10 mouse cellular contexts compared by ENCODE assay signal in the genomic region with DNA sequence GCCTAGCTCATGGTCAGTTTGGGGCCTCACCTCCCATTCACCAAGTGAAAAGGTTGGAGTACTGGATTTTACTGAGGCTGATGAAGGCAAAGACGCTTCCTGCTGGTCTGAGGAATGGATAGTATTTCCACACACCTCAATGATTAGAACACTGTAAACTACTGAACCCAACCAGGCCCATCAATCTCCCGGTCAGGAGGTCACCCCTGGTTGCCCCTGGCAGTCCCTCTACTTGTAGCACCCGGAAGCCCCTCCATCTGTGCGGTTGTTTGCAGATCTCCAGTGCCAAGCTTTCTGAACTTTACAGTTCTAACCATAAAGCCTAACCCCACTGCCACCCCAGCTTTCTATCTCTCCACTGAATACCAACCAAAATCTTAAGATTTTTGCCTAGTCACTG. TPM values are rescaled to one million over a fixed set of nuclear protein-coding genes. Genes with fewer than 3 reads are reported as not detected.
DNase-seq lines count a peak whose midpoint lies in the region; ATAC-seq and TF ChIP-seq lines count a peak whose summit lies in the region.
"Had no signal": no experiment of that assay in that cellular context is flagged by ENCODE, and none has a peak within 500 bp of the region (broad histone marks: within the 10 kb centered on the region; RNA-seq: fewer than 3 reads in every experiment).

No protein-coding gene starts in this region.

- WGBS in heart, embryonic 15.5 days = 63% methylated on average over 4 of the region's 4 CpGs
- WGBS in limb, embryonic 13.5 days = 29% methylated on average over 4 of the region's 4 CpGs

- no peak for DNase-seq in heart, adult 18-20 months
- no peak for DNase-seq in testis, postnatal 10 days (ENCODE audit: low spot score)
- DNase-seq in frontal cortex, postnatal 25 days (ENCODE audit: low spot score in 2 of 2) = no peak
- no peak for DNase-seq in MN1 (ENCODE audit: low spot score)
- DNase-seq in cerebellum, postnatal 14 days = no peak
- DNase-seq: kidney, adult 8-10 months; left cerebral cortex, postnatal 4 days had no signal

- no peak for ATAC-seq in heart, embryonic 15.5 days (replicated peaks; ENCODE audit: insufficient number of reproducible peaks, insufficient read depth, low FRiP score, low read depth)
- ATAC-seq in limb, embryonic 13.5 days (ENCODE audit: low FRiP score, low read depth) = no peak

- H3K9ac ChIP-seq in heart, embryonic 15.5 days = peak overlapping the region; percentile 51; the same call in 1 of the 2 replicates
- H3K9ac ChIP-seq in limb, embryonic 13.5 days = peak overlapping the region; percentile 67

- no peak overlapping the region for H3K27ac ChIP-seq in heart, embryonic 15.5 days
- H3K27ac ChIP-seq in testis, adult 2 months (ENCODE audit: control insufficient read depth, insufficient read depth, low read depth, low read length) = no peak overlapping the region; the same call in 1 of the 2 replicates
- H3K27ac ChIP-seq in limb, embryonic 13.5 days = peak overlapping the region; percentile 58; the same call in 1 of the 2 replicates

- H3K4me1 ChIP-seq in heart, embryonic 15.5 days (replicated peaks) = peaks cover 8% of the 10 kb centered on the region; the same call in 1 of the 2 replicates
- H3K4me1 ChIP-seq in testis, adult 2 months (ENCODE audit: control insufficient read depth, insufficient read depth, low read length) = peaks cover 8% of the 10 kb centered on the region
- peaks cover 13% of the 10 kb centered on the region for H3K4me1 ChIP-seq in limb, embryonic 13.5 days

- no peak for TF ChIP-seq CTCF in testis, adult 2 months (IDR thresholded peaks at IDR 0.05; ENCODE audit: control insufficient read depth, insufficient read depth, insufficient replicate concordance, low read depth, low read length)

- peak overlapping the region; percentile 68 for H3K4me2 ChIP-seq in heart, embryonic 15.5 days
- H3K4me2 ChIP-seq in limb, embryonic 13.5 days (replicated peaks) = peak overlapping the region; percentile 69

- H3K27me3 ChIP-seq in heart, embryonic 15.5 days = no peaks in the 10 kb centered on the region
- no peaks in the 10 kb centered on the region for H3K27me3 ChIP-seq in testis, adult 2 months (ENCODE audit: control insufficient read depth, insufficient read depth, low read length)
- no peaks in the 10 kb centered on the region for H3K27me3 ChIP-seq in limb, embryonic 13.5 days

- H3K36me3 ChIP-seq in heart, embryonic 15.5 days = no peaks in the 10 kb centered on the region
- H3K36me3 ChIP-seq in testis, adult 2 months (ENCODE audit: control insufficient read depth, insufficient read depth, low read length) = no peaks in the 10 kb centered on the region
- H3K36me3 ChIP-seq in limb, embryonic 13.5 days = no peaks in the 10 kb centered on the region

- peak overlapping the region; percentile 40 for H3K4me3 ChIP-seq in heart, embryonic 15.5 days
- peak overlapping the region; percentile 35 for H3K4me3 ChIP-seq in testis, adult 2 months (ENCODE audit: control insufficient read depth, low read depth, low read length)
- peak overlapping the region; percentile 43 for H3K4me3 ChIP-seq in limb, embryonic 13.5 days

- no peak for TF ChIP-seq POLR2A in testis, adult 2 months (IDR thresholded peaks at IDR 0.05; ENCODE audit: control insufficient read depth, low read depth, low read length)

- H3K9me3 ChIP-seq in heart, embryonic 15.5 days (replicated peaks) = no peaks in the 10 kb centered on the region
- H3K9me3 ChIP-seq in limb, embryonic 13.5 days = no peaks in the 10 kb centered on the region; the same call in 1 of the 2 replicates

RNA-seq across cellular contexts. Expression of a gene that starts 11.7 kb away (rescaled TPM):
- polyA plus RNA-seq in heart, embryonic 15.5 days (2015; fragmentation: Nextera tagmentation; extraction: Ambion mirVana) = 119 and 128 TPM in 2 replicates
- 10 to 100 TPM; 48.8 to 51.8 TPM for total RNA-seq in heart, adult 18-20 months (2021)
- polyA plus RNA-seq in testis, adult 2 months (2012; rRNA removed) = 4.2 and 5.4 TPM in 2 replicates
- polyA plus RNA-seq in limb, embryonic 13.5 days (2015; fragmentation: Nextera tagmentation; extraction: Ambion mirVana) = 243 and 263 TPM in 2 replicates

RNA-seq across cellular contexts. Expression of a gene that starts 36.2 kb away (rescaled TPM):
- 3.1 and 4.3 TPM in 2 replicates for polyA plus RNA-seq in heart, embryonic 15.5 days (2015; fragmentation: Nextera tagmentation; extraction: Ambion mirVana)
- total RNA-seq in heart, adult 18-20 months (2021) = 1 to 10 TPM; 1.4 to 1.5 TPM
- 2.1 and 2.3 TPM in 2 replicates for polyA plus RNA-seq in testis, adult 2 months (2012; rRNA removed)
- 6.4 and 6.8 TPM in 2 replicates for polyA plus RNA-seq in limb, embryonic 13.5 days (2015; fragmentation: Nextera tagmentation; extraction: Ambion mirVana)

Comparison
In these comparisons a context has a peak if more than half of its experiments do, and no peak if none do; other contexts are left out.
1. RNA of a gene that starts 11.7 kb away (polyA plus RNA-seq): 243 to 263 TPM in limb, embryonic 13.5 days and 119 to 128 TPM in heart, embryonic 15.5 days; 4.2 to 5.4 TPM in testis, adult 2 months; every median in the first group is over 10 times any median in the second.
2. Peak in every context shown above with its lines, with median percentiles within 50 percentile points of each other: H3K4me3 ChIP-seq.